8 mouse cellular contexts compared by ENCODE assay signal in genomic region chr15:102722500-102722931, GRCm38 (mm10). TPM values are rescaled to one million over a fixed set of nuclear protein-coding genes. Genes with fewer than 3 reads are reported as not detected.
DNase-seq lines count a peak whose midpoint lies in the region; ATAC-seq and TF ChIP-seq lines count a peak whose summit lies in the region.

No protein-coding gene starts in this region.

- H3K9me3 ChIP-seq in forebrain, embryonic 15.5 days: no peaks in the 10 kb centered on the region
- H3K9me3 ChIP-seq in liver, embryonic 13.5 days (replicated peaks): no peaks in the 10 kb centered on the region
- H3K9me3 ChIP-seq in neural tube, embryonic 13.5 days: no peaks in the 10 kb centered on the region

- intact Hi-C loops in left cerebral cortex, adult 2 months (cut with DNase I): no loop called here

- peak; percentile 2 for ATAC-seq in forebrain, embryonic 15.5 days (replicated peaks)
- ATAC-seq in liver, embryonic 13.5 days (ENCODE audit: low read depth): peak; percentile 1; the same call in 1 of the 2 replicates
- peak; percentile 60 for ATAC-seq in neural tube, embryonic 13.5 days (ENCODE audit: low read depth)

- H3K4me1 ChIP-seq in forebrain, embryonic 15.5 days: peaks cover 21% of the 10 kb centered on the region
- peaks cover 20% of the 10 kb centered on the region for H3K4me1 ChIP-seq in liver, embryonic 13.5 days (replicated peaks)
- peaks cover 24% of the 10 kb centered on the region for H3K4me1 ChIP-seq in neural tube, embryonic 13.5 days (replicated peaks)

- 39% methylated on average over 4 of the region's 4 CpGs for WGBS in forebrain, embryonic 15.5 days
- 54% methylated on average over 4 of the region's 4 CpGs for WGBS in liver, embryonic 13.5 days (ENCODE audit: insufficient replicate concordance)
- WGBS in neural tube, embryonic 13.5 days: 61% methylated on average over 4 of the region's 4 CpGs

- peak overlapping the region; percentile 41 for H3K9ac ChIP-seq in forebrain, embryonic 15.5 days (replicated peaks)
- H3K9ac ChIP-seq in liver, embryonic 13.5 days: peak overlapping the region; percentile 42; the same call in 1 of the 2 replicates
- H3K9ac ChIP-seq in neural tube, embryonic 13.5 days: no peak overlapping the region

- H3K27me3 ChIP-seq in forebrain, embryonic 15.5 days: no peaks in the 10 kb centered on the region
- no peaks in the 10 kb centered on the region for H3K27me3 ChIP-seq in liver, embryonic 13.5 days
- H3K27me3 ChIP-seq in neural tube, embryonic 13.5 days: no peaks in the 10 kb centered on the region

- no peak for TF ChIP-seq CTCF in left cerebral cortex, adult 2 months (IDR thresholded peaks at IDR 0.05)

- H3K36me3 ChIP-seq in forebrain, embryonic 15.5 days: peaks cover 17% of the 10 kb centered on the region
- H3K36me3 ChIP-seq in liver, embryonic 13.5 days: no peaks in the 10 kb centered on the region
- peaks cover 19% of the 10 kb centered on the region for H3K36me3 ChIP-seq in neural tube, embryonic 13.5 days

- peak overlapping the region; percentile 69 for H3K27ac ChIP-seq in left cerebral cortex, adult 2 months
- peak overlapping the region; percentile 71 for H3K27ac ChIP-seq in forebrain, embryonic 15.5 days (replicated peaks)
- H3K27ac ChIP-seq in liver, embryonic 13.5 days: no peak overlapping the region
- no peak overlapping the region for H3K27ac ChIP-seq in neural tube, embryonic 13.5 days (replicated peaks)

- peak overlapping the region; percentile 80 for H3K4me3 ChIP-seq in left cerebral cortex, adult 2 months
- H3K4me3 ChIP-seq in forebrain, embryonic 15.5 days: peak overlapping the region; percentile 85
- peak overlapping the region; percentile 75 for H3K4me3 ChIP-seq in liver, embryonic 13.5 days (replicated peaks)
- H3K4me3 ChIP-seq in neural tube, embryonic 13.5 days: peak overlapping the region; percentile 72

- H3K4me2 ChIP-seq in forebrain, embryonic 15.5 days (replicated peaks): peak overlapping the region; percentile 53
- peak overlapping the region; percentile 60 for H3K4me2 ChIP-seq in liver, embryonic 13.5 days
- peak overlapping the region; percentile 78 for H3K4me2 ChIP-seq in neural tube, embryonic 13.5 days

- DNase-seq in left cerebral cortex, adult 2 months (ENCODE audit: extremely low spot score in 1 of 2, low spot score in 2 of 2): no peak
- no peak for DNase-seq in left cerebral cortex, adult 9 months (ENCODE audit: low spot score in 2 of 2)
- no peak for DNase-seq in liver, embryonic 13.5 days
- no peak for DNase-seq in yolk sac, embryonic 10.5 days (ENCODE audit: low spot score)
- DNase-seq in spleen, postnatal 10 days (ENCODE audit: low spot score in 2 of 2): no peak
- DNase-seq in spleen, postnatal 14 days (ENCODE audit: low spot score in 2 of 2): no peak

RNA-seq across cellular contexts. Expression of gene Calcoco1, which starts 0.5 kb away (rescaled TPM):
- total RNA-seq in left cerebral cortex, adult 2 months (2021): 10 to 100 TPM; 79.8 to 85.7 TPM
- 72.1 and 74.5 TPM in 2 replicates for polyA plus RNA-seq in forebrain, embryonic 15.5 days (2015; fragmentation: Nextera tagmentation; extraction: Ambion mirVana)
- polyA plus RNA-seq in liver, embryonic 13.5 days (2015; fragmentation: Nextera tagmentation; extraction: Ambion mirVana): 9.0 and 11.3 TPM in 2 replicates
- polyA plus RNA-seq in neural tube, embryonic 13.5 days (2015; fragmentation: Nextera tagmentation; extraction: Ambion mirVana): 35.7 and 41.9 TPM in 2 replicates

RNA-seq across cellular contexts. Expression of gene Atp5g2, which starts 50.4 kb away (rescaled TPM):
- 10 to 100 TPM; 11.1 to 14.8 TPM for total RNA-seq in left cerebral cortex, adult 2 months (2021)
- polyA plus RNA-seq in forebrain, embryonic 15.5 days (2015; fragmentation: Nextera tagmentation; extraction: Ambion mirVana): 56.8 and 62.4 TPM in 2 replicates
- polyA plus RNA-seq in liver, embryonic 13.5 days (2015; fragmentation: Nextera tagmentation; extraction: Ambion mirVana): 32.5 and 38.7 TPM in 2 replicates
- 45.9 and 48.1 TPM in 2 replicates for polyA plus RNA-seq in neural tube, embryonic 13.5 days (2015; fragmentation: Nextera tagmentation; extraction: Ambion mirVana)

Comparison
In these comparisons a context has a peak if more than half of its experiments do, and no peak if none do; other contexts are left out.
1. H3K27ac ChIP-seq: peak in left cerebral cortex, adult 2 months (single experiment) and forebrain, embryonic 15.5 days (single experiment); none in liver, embryonic 13.5 days (single experiment) and neural tube, embryonic 13.5 days (single experiment).
2. ATAC-seq: peak in every context shown above with its lines; median percentile 60 in neural tube, embryonic 13.5 days; 2 in forebrain, embryonic 15.5 days; 1 in liver, embryonic 13.5 days.
3. Peak in every context shown above with its lines, with median percentiles within 50 percentile points of each other: H3K4me3 ChIP-seq and H3K4me2 ChIP-seq.